Mouse (Mus musculus): ENCODE measurements around the gene Slc17a8.

The Slc17a8 gene

DNA sequence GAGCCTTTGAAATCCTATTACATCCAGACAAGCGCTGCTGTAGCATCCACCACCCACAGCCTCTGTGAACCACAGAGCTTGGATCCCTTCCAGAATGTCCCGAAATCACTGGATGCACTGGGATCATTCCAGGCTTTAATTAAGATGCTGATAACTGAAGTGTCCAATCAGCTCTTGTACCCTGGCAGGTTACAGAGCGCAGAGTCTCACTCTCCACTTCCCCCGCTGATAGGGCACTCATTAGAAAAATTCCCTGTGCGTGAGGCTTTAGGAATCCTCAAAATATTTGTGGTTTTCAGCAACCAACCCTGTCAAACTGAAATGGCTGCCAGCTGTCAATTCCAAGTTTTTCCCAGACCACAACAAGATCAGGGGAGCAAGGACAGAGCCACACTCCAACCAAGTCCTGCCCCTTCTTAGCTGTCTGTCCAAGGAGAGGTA is 89.8 kb downstream of the Slc17a8 start:
- DNase-seq (ENCODE audit: low read depth, low spot score): no peak

DNA sequence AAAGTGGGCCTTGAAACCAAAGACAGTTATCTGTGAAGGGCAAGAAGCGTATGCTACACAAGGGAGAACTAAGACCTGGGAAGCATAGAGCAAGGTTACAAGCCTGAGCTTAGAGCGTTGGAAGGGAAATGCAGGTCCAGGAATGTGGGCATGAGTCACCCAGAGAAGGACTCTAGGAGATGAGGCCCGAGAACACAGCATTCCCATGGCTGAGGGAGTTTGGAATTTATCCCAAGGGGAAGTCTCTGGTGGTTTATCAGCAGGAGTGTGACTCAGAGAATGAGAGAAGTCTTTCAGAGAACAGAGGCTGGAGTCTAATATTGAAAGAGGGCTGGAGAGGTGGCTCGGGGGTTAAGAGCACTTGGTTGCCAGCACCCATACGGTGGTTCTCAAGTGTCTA is 94.0 kb downstream of the Slc17a8 start:
- DNase-seq (ENCODE audit: low read depth, low spot score): no peak

DNA sequence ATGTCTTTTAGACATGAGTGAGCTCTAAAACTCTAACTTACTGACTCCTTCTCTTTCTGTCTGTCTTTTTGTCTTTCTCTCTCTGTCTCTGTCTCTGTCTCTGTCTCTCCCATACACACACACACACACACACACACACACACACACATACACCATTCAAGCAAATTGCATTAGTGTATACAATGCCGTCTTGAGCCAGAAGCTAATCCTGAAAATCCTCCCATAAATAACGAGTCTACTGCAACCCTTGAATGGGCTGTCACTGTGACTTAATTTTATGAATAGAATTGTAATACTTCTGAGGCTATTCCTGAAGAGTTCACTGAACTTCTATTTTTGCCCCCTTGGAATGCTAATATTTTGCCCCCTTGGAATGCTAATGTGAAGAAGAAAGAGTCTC is 95.2 kb downstream of the Slc17a8 start:
- no peak for DNase-seq (ENCODE audit: low read depth, low spot score)

Measured in c-Kit-negative CD71-positive TER-119-positive erythroid progenitor cells, embryonic 14.5 days (primary cell).